Mouse (Mus musculus): Measurements from ENCODE around the gene Esp34.

Esp34 gene

GRCm38 (mm10) chr17:38553892-38554291, at the start of gene Esp34:
Esp34 (plus strand) TSS chr17:38554192.
- DNase-seq = no peak

GRCm38 (mm10) chr17:38562527-38562926, 8.5 kb downstream of the Esp34 start:
- no peak for DNase-seq

Measured in right cerebral cortex, adult 18-20 months (tissue).